Mouse (Mus musculus) heart, embryonic 12.5 days (tissue): ENCODE results near the gene Mgst3. TPM values are rescaled to one million over a fixed set of nuclear protein-coding genes. Genes with fewer than 3 reads are reported as not detected.

Experiments used
- ATAC-seq: fragments of 200-750 bp; cut with Nextera tagmentation; 2 replicates; pipeline ENCODE4 v1.8.0; 2017; ENCODE audit warnings: moderate TSS enrichment, moderate library complexity; ENCODE audit not compliant: insufficient number of reproducible peaks, low FRiP score
- H3K27ac ChIP-seq: fragments of 300-500 bp; sonication (generic); 2 replicates; pipeline ENCODE4 v1.5.1; 2016; ENCODE audit warnings: mild to moderate bottlenecking, moderate library complexity; ENCODE audit not compliant: poor library complexity, severe bottlenecking
- H3K27me3 ChIP-seq: fragments of 300-500 bp; sonication (generic); replicated peaks from 2 replicates; pipeline ENCODE4 v1.6.1; 2016; ENCODE audit warnings: mild to moderate bottlenecking, moderate library complexity
- H3K36me3 ChIP-seq: fragments of 300-500 bp; sonication (generic); 2 replicates; pipeline ENCODE4 v1.6.1; 2016; ENCODE audit warnings: mild to moderate bottlenecking, moderate library complexity
- H3K4me1 ChIP-seq: fragments of 300-500 bp; sonication (generic); replicated peaks from 2 replicates; pipeline ENCODE4 v1.6.1; 2016; ENCODE audit warnings: mild to moderate bottlenecking
- H3K4me2 ChIP-seq: fragments of 300-500 bp; sonication (generic); 2 replicates; pipeline ENCODE4 v1.6.1; 2016; ENCODE audit warnings: mild to moderate bottlenecking, moderate library complexity
- H3K4me3 ChIP-seq: fragments of 300-500 bp; sonication (generic); 2 replicates; pipeline ENCODE4 v1.5.1; 2016; ENCODE audit warnings: mild to moderate bottlenecking
- H3K9ac ChIP-seq: fragments of 300-500 bp; sonication (generic); 2 replicates; pipeline ENCODE4 v1.6.1; 2016; ENCODE audit warnings: mild to moderate bottlenecking, moderate library complexity
- H3K9me3 ChIP-seq: fragments of 300-500 bp; sonication (generic); replicated peaks from 2 replicates; pipeline ENCODE4 v1.6.1; 2016; ENCODE audit warnings: mild to moderate bottlenecking, moderate library complexity
- WGBS: fragments of 180-500 bp; shearing (Covaris S2); methylation state at CpG from one replicate; pipeline ENCODE4 v1.1.7; 2016; 5-methylcytosine and 5-hydroxymethylcytosine counted together
- polyA plus RNA-seq: library from polyadenylated mRNA; unstranded; fragments of >200 nt; fragmentation: Nextera tagmentation; extraction: Ambion mirVana; gene quantifications from 2 replicates; pipeline ENCODE4 v1.2.1, GENCODE M21; 2016

Mgst3 gene
- polyA plus RNA-seq, 1 experiment from 2014 or later = 108 TPM

DNA sequence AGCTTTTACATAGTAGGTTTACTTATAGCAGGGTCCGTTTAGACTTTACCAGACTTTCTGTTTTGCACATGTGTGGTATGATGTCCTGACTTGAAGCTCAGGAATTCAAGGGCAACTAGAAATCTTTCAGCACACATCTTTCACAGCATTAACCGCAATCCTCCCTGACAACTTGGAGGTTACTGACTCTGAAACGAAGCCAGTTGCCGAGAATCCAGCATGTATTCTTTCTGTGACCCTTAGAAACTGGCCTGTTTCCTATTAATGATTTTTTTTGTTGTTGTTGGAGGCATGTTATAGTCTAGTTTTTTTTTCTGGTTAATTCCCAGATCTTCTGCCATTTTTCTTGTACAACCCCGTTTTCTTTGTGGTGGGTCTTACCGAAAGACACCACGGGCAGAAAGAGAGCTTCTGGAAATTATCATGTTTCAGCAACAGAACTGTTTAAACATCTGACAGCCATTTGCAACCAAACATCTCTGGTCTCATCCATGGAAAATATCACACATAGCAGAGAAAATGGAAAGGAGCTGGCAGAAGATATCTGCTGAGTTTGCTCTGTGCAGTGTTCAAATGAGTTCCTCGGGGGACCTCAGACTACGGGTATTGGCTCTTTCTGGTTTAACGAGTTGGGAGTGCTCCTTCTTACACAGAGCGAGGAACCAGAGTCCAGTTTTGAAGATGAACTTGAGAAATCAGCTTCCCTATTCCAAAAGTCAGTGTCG lies 18.5 kb upstream of the Mgst3 start:
- 64% methylated on average over 12 of the region's 12 CpGs for WGBS
- no peaks in the 10 kb centered on the region for H3K4me1 ChIP-seq
- peaks cover 33% of the 10 kb centered on the region for H3K27me3 ChIP-seq
- H3K36me3 ChIP-seq = no peaks in the 10 kb centered on the region
- no peak overlapping the region for H3K27ac ChIP-seq
- no peak overlapping the region for H3K4me3 ChIP-seq
- no peak for ATAC-seq
- H3K4me2 ChIP-seq = no peak overlapping the region
- H3K9me3 ChIP-seq = no peaks in the 10 kb centered on the region
- no peak overlapping the region for H3K9ac ChIP-seq

DNA sequence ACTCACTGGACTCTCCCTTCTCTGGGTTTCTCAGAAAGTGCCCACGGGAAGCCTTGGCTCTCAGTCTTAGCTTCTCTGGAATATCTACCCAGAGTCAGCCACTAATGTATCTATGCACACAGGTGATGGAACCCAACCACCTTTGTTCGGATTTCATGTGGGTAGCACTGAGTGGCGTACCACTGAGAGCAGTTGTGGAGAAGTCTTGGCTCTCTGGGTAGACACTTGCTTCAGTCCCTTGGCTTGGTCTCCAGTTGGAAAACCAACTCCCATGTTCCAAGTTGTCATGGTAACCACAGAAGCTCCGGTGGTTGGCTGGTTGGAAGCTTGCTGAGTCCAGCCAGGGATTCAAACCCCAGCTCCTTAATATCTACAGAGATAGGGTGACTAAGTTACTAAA lies 16.0 kb upstream of the Mgst3 start:
- Histone ChIP-seq H3K4me2 (no peak overlapping the region), H3K27ac (no peak overlapping the region), H3K9ac (no peak overlapping the region), H3K36me3 (no peaks in the 10 kb centered on the region), H3K4me3 (no peak overlapping the region), H3K27me3 (peaks cover 46% of the 10 kb centered on the region), H3K4me1 (no peaks in the 10 kb centered on the region), H3K9me3 (no peaks in the 10 kb centered on the region)
- no peak for ATAC-seq
- WGBS = 78% methylated on average over 4 of the region's 4 CpGs

DNA sequence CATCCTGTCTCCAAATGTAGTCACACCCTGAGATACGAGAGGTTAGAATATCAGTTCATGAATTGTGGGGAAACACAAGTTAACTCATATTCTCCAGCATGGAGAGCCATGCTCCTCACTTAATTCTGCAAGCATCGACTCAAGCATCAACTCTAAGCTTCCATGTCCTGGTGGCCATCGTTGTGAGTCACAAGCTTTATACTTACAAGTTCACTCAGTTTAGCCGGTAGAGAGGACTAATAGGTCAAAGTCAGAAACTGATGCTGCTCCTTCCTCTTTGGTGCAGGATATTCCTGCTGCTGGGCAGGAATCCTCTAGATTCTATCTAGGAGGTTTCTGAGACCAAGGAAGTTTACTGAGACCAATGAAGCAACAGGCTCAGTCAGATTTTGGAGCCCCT lies 11.6 kb upstream of the Mgst3 start:
- WGBS = 81% methylated on average over 4 of the region's 4 CpGs
- Histone ChIP-seq H3K4me3 (no peak overlapping the region), H3K36me3 (no peaks in the 10 kb centered on the region), H3K9me3 (no peaks in the 10 kb centered on the region), H3K27me3 (peaks cover 45% of the 10 kb centered on the region), H3K4me1 (no peaks in the 10 kb centered on the region), H3K27ac (no peak overlapping the region), H3K9ac (no peak overlapping the region), H3K4me2 (no peak overlapping the region)
- no peak for ATAC-seq

DNA sequence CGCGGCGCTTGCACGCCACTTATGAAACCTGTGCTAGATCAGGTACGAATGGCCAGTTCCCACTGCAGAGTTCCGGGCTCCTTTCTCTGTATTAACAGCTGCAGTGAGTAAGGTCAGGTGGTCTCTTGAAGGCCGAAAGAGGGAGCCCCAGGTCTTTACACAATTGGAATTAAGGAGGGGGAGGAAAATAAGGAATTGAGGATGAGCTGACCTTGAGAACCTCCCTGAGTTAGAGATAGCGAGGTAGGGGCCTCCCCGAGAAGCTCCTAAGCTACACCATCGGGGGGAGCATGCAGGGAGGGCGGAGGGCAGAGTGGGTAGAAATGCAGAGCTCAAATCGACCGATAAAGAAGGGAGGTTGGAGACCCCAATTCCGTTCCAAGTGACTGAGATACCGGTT lies 360 bp downstream of the Mgst3 start:
- peak overlapping the region; percentile 88 for H3K4me2 ChIP-seq
- H3K4me3 ChIP-seq = peak overlapping the region; percentile 86
- peak overlapping the region; percentile 89 for H3K9ac ChIP-seq
- peaks cover 16% of the 10 kb centered on the region for H3K4me1 ChIP-seq
- H3K27ac ChIP-seq = peak overlapping the region; percentile 87; the same call in 1 of the 2 replicates
- peaks cover 13% of the 10 kb centered on the region for H3K27me3 ChIP-seq
- H3K9me3 ChIP-seq = no peaks in the 10 kb centered on the region
- 1% methylated on average over 15 of the region's 15 CpGs for WGBS
- H3K36me3 ChIP-seq = no peaks in the 10 kb centered on the region
- ATAC-seq = peak; percentile 38

DNA sequence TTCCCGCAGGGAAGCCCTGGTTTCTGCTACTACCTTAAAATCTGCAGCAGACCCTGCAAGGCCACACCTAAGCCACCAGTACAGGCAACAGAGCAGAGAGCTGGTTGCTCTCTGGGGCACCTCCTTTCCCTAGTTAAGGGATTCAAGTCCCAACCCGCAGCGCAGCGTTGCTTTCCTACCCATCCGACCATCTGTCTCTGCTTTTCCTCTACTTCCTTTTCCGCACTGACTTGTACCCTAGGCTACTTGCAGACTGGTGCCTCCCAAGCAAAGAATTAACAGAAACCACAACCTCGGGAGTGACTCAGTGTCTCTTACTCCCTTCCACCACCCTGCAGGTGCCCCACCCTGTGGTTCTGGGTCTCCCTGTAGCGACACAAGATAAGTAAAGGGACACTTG lies 954 bp downstream of the Mgst3 start:
- 14% methylated on average over 8 of the region's 8 CpGs for WGBS
- peak overlapping the region; percentile 88 for H3K4me2 ChIP-seq
- H3K9ac ChIP-seq = peak overlapping the region; percentile 89
- H3K4me3 ChIP-seq = peak overlapping the region; percentile 86
- H3K36me3 ChIP-seq = no peaks in the 10 kb centered on the region
- peaks cover 13% of the 10 kb centered on the region for H3K27me3 ChIP-seq
- no peaks in the 10 kb centered on the region for H3K9me3 ChIP-seq
- H3K4me1 ChIP-seq = peaks cover 16% of the 10 kb centered on the region
- H3K27ac ChIP-seq = peak overlapping the region; percentile 87
- ATAC-seq = peak; percentile 56

DNA sequence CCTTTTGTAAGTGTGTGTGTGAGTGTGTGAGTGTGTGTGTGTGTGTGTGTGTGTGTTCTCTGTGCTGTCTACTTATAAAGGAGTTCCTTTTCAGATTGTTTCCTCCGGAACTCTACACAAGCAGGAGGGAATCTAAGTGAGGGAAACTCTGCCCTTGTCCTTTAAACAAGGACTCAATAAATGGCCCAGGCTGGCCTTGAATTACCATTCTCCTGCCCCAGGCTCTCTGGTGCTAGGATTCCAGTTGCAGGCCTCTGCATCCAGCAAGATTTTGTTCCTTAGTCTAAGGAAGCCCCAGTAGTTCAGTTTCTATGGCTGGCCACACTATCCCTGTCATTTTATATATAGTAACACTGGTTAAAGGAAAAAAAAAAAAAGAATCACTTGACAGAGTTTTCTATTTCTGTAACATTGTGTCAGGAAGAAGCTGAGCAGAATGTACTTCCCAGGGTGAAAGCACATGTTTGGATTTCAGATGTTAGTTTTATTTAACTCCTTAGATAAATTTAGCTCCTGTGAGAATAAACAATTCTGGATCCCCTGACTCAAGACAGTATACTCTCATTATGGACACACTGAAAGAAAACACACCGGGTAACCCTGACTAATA lies 1.5 kb downstream of the Mgst3 start:
- Histone ChIP-seq H3K36me3 (no peaks in the 10 kb centered on the region), H3K9ac (peak overlapping the region; percentile 89), H3K4me3 (peak overlapping the region; percentile 86), H3K9me3 (no peaks in the 10 kb centered on the region), H3K27ac (peak overlapping the region; percentile 87), H3K4me2 (peak overlapping the region; percentile 88), H3K27me3 (peaks cover 13% of the 10 kb centered on the region), H3K4me1 (peaks cover 16% of the 10 kb centered on the region)
- no peak for ATAC-seq
- 43% methylated on average over 2 of the region's 2 CpGs for WGBS

DNA sequence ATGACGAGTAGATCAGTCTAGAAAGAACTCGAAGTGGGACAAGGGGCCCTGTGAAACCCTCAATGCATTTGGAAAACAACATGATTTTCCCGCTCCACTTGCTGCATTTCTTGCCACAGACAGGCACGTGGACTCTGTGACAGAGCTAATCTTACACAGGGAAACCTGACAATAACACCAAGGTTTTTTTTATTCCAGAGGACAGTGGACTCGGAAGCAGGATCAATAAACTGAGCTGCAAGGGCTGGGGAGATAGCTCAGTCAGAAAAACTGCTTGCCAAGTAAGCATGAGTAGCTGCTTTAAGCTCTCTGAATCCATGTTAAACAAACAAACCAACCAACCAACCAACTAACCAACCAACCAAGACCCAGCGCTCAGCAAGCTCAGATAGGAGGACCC lies 2.4 kb downstream of the Mgst3 start:
- H3K4me3 ChIP-seq = no peak overlapping the region
- no peak overlapping the region; the same call in 1 of the 2 replicates for H3K27ac ChIP-seq
- 72% methylated on average over 6 of the region's 6 CpGs for WGBS
- H3K36me3 ChIP-seq = no peaks in the 10 kb centered on the region
- peak overlapping the region; percentile 5; the same call in 1 of the 2 replicates for H3K4me2 ChIP-seq
- H3K4me1 ChIP-seq = peaks cover 16% of the 10 kb centered on the region
- H3K9ac ChIP-seq = no peak overlapping the region
- ATAC-seq = no peak
- H3K27me3 ChIP-seq = peaks cover 10% of the 10 kb centered on the region
- no peaks in the 10 kb centered on the region for H3K9me3 ChIP-seq

DNA sequence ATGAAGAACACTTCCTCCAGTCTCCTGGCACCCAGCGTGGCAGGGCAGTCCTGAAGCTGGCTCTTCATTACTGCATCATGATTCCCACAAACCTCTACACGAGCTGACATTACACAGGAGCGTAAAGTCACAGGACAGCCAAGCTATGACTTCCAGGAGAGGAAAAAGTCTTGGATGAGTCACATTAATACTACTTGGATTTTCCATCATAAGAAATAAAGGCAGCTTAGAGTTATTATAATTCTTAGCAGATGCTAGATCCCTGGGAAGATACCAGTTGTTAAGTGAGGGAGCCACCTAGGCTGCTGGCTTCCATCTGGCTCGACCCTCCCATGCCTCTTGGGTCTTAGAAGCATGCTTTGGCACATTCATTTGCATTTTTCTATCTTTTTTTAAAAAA lies 3.3 kb downstream of the Mgst3 start:
- no peak for ATAC-seq
- WGBS = 74% methylated on average over 4 of the region's 4 CpGs
- H3K4me2 ChIP-seq = peak overlapping the region; percentile 5; the same call in 1 of the 2 replicates

DNA sequence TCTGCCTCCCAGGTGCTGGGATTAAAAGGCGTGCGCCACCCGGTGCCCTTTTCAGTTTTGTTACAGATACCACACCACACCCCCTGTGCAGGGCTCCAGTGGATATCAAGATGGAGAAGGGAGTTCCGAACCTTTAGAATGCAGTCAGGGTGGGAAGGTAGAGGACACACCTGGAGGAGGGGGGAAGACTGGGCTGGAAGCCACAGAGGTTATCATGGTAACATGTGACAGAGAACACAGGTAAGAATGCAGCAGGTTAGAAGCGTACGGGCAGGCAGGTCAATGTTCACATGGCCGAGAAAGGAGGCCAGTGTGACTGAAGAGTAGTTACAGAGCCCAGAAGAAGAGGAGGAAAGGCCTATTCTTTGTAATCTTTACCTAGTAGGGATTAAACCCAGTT lies 4.1 kb downstream of the Mgst3 start:
- no peak for ATAC-seq
- no peak overlapping the region for H3K9ac ChIP-seq

More for the DNA sequence above, 3.3 kb downstream of the Mgst3 start:
- Histone ChIP-seq H3K9ac (no peak overlapping the region), H3K4me1 (peaks cover 20% of the 10 kb centered on the region), H3K36me3 (no peaks in the 10 kb centered on the region), H3K27me3 (peaks cover 4% of the 10 kb centered on the region; the same call in 1 of the 2 replicates), H3K27ac (no peak overlapping the region), H3K4me3 (no peak overlapping the region), H3K9me3 (no peaks in the 10 kb centered on the region)

DNA sequence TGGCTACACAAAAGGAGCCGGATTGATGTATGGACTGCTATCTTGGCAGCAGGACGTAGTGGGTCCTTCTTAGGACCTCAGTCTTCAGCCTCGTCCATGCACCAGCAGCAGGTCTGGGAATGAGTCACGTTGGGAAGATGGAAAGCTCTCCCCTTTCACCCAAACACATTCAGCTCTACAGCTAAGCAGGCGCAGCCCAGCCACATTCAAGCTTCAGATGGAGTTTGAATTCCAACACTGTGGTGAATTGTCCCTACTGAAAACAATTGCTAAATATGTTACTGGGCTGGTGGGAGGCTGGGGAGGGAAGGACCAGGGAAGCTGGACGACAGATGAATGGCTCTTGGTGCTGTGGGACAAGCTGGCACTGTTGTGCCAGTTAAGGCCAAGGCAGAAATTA lies 5.1 kb downstream of the Mgst3 start:
- Histone ChIP-seq H3K4me2 (peak overlapping the region; percentile 1; the same call in 1 of the 2 replicates), H3K27ac (no peak overlapping the region; the same call in 1 of the 2 replicates), H3K9ac (no peak overlapping the region), H3K27me3 (no peaks in the 10 kb centered on the region), H3K4me3 (no peak overlapping the region), H3K36me3 (no peaks in the 10 kb centered on the region), H3K4me1 (peaks cover 32% of the 10 kb centered on the region), H3K9me3 (no peaks in the 10 kb centered on the region)
- 79% methylated on average over 6 of the region's 6 CpGs for WGBS
- no peak for ATAC-seq

More for the DNA sequence above, 4.1 kb downstream of the Mgst3 start:
- H3K27me3 ChIP-seq = no peaks in the 10 kb centered on the region
- peaks cover 25% of the 10 kb centered on the region for H3K4me1 ChIP-seq
- H3K27ac ChIP-seq = no peak overlapping the region
- WGBS = 81% methylated on average over 7 of the region's 7 CpGs
- H3K4me3 ChIP-seq = no peak overlapping the region
- H3K36me3 ChIP-seq = no peaks in the 10 kb centered on the region
- peak overlapping the region; percentile 5; the same call in 1 of the 2 replicates for H3K4me2 ChIP-seq
- H3K9me3 ChIP-seq = no peaks in the 10 kb centered on the region

DNA sequence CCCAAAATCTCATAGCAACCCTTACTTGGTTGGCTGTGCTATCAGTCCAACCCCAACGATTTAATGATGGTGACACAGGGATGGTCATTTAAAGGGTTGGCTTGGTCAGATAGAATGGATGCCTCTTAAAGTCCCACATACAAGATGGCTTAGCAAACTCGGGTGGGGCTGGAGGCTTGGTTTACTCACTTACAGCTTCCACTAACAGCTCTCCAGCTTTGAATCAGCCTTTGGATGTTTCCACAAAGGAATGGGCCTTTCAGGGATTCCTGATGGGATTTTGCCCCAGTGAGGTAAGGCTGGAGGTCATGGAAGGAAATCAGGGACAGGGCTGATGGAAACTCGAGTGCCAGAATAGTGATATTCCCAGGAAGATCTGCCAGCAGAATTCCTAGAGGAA lies 5.8 kb downstream of the Mgst3 start:
- no peak for ATAC-seq
- H3K36me3 ChIP-seq = no peaks in the 10 kb centered on the region
- H3K27ac ChIP-seq = no peak overlapping the region
- WGBS = 69% methylated on average over 3 of the region's 3 CpGs
- no peak overlapping the region for H3K9ac ChIP-seq
- H3K27me3 ChIP-seq = no peaks in the 10 kb centered on the region
- no peaks in the 10 kb centered on the region for H3K9me3 ChIP-seq
- peak overlapping the region; percentile 1 for H3K4me2 ChIP-seq
- peaks cover 28% of the 10 kb centered on the region for H3K4me1 ChIP-seq
- H3K4me3 ChIP-seq = no peak overlapping the region
